Mouse (Mus musculus) neural tube, embryonic 14.5 days (tissue): ENCODE results near the gene Flt1. TPM values are rescaled to one million over a fixed set of nuclear protein-coding genes. Genes with fewer than 3 reads are reported as not detected.
"Not testable (repeated sequence)": the region's sequence is repeated elsewhere in the genome, so short reads cannot be mapped to it uniquely, and the experiment has no call there.

Experiments
- ATAC-seq: fragments of 200-750 bp; cut with Nextera tagmentation; 2 replicates; pipeline ENCODE4 v1.8.0; 2017; ENCODE audit warnings: low read depth, mild to moderate bottlenecking, moderate TSS enrichment, moderate library complexity
- H3K27ac ChIP-seq: fragments of 300-500 bp; sonication (generic); 2 replicates; pipeline ENCODE4 v1.5.1; 2014; ENCODE audit warnings: low read depth, mild to moderate bottlenecking, control low read depth, low read length, moderate library complexity, mixed read lengths
- H3K27me3 ChIP-seq: fragments of 300-500 bp; sonication (generic); 2 replicates; pipeline ENCODE4 v1.6.1; 2014; ENCODE audit warnings: low read length; ENCODE audit not compliant: control insufficient read depth, insufficient read depth
- H3K36me3 ChIP-seq: fragments of 300-500 bp; sonication (generic); 2 replicates; pipeline ENCODE4 v1.6.1; 2014; ENCODE audit warnings: low read length, mixed read lengths; ENCODE audit not compliant: control insufficient read depth, insufficient read depth
- H3K4me1 ChIP-seq: fragments of 300-500 bp; sonication (generic); 2 replicates; pipeline ENCODE4 v1.6.1; 2014; ENCODE audit warnings: low read length; ENCODE audit not compliant: control insufficient read depth, insufficient read depth
- H3K4me2 ChIP-seq: fragments of 300-500 bp; sonication (generic); 2 replicates; pipeline ENCODE4 v1.6.1; 2014; ENCODE audit warnings: mild to moderate bottlenecking, low read depth, low read length, control low read depth
- H3K4me3 ChIP-seq: fragments of 300-500 bp; sonication (generic); 2 replicates; pipeline ENCODE4 v1.5.1; 2014; ENCODE audit warnings: low read depth, low read length, control low read depth, mixed read lengths
- H3K9ac ChIP-seq: fragments of 300-500 bp; sonication (generic); replicated peaks from 2 replicates; pipeline ENCODE4 v1.6.1; 2014; ENCODE audit warnings: low read depth, mild to moderate bottlenecking, control low read depth, low read length, mixed read lengths
- H3K9me3 ChIP-seq: fragments of 300-500 bp; sonication (generic); 2 replicates; pipeline ENCODE4 v1.6.1; 2016; ENCODE audit warnings: low read length; ENCODE audit not compliant: control insufficient read depth
- WGBS: fragments of 180-500 bp; shearing (Covaris S2); extraction: QIAGEN DNeasy Blood & Tissue Kit; methylation state at CpG from one replicate; pipeline ENCODE4 v1.1.7; 2014; 5-methylcytosine and 5-hydroxymethylcytosine counted together
- polyA plus RNA-seq: library from polyadenylated mRNA; unstranded; fragments of >200 nt; fragmentation: Nextera tagmentation; extraction: Ambion mirVana; gene quantifications from 2 replicates; pipeline ENCODE4 v1.2.1, GENCODE M21; 2014

Gene Flt1
- polyA plus RNA-seq, 1 experiment from 2014 or later: 9.9 TPM

DNA sequence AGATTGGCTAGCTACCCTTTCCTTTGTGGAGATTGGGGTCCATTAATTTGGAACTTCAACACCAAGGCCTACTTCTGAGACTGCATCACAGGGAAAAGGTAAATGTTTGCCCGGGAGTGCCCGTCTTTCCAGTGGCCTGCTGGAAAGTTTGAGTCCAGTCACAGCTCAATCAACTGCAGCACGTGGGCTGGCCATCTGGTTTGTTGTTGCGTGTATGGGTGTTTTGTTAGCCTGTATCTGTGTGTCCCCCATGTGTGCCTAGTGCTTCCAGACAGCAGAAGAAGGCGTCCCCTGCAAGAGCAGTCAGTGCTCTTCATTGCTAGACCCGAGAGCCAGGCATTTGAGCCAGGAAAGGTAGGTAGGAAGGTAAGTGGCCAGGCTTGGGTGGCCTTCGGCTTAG is 160.4 kb downstream of the Flt1 start:
- Histone ChIP-seq H3K4me3 (no peak overlapping the region), H3K27me3 (no peaks in the 10 kb centered on the region), H3K9me3 (no peaks in the 10 kb centered on the region), H3K4me2 (no peak overlapping the region), H3K27ac (no peak overlapping the region), H3K9ac (no peak overlapping the region), H3K4me1 (no peaks in the 10 kb centered on the region), H3K36me3 (no peaks in the 10 kb centered on the region)
- 91% methylated on average over 7 of the region's 7 CpGs for WGBS
- ATAC-seq: no peak

DNA sequence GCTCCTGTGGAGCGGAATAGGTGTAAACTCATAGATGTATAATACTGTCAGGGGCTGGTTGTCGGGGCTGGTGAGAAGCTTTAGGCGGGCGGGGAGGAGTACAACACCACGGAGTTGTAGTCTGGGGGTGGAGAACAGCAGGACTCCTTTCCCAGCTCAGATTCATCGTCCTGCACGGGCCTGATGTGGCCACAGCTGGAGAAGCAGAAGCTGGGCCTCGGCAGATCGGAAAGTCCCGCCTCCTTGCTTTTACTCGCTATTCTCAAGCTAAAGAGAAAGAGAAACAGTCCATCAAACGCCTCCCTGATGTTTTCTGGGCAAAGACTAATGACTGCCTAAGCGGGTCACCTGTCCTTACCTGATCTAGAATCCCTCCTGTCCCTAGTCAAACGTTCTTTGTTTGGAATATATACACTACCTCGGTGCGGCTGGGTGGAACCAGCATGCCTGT is 161.6 kb downstream of the Flt1 start:
- 25% methylated on average over 16 of the region's 16 CpGs for WGBS
- Histone ChIP-seq H3K9me3 (no peaks in the 10 kb centered on the region), H3K27me3 (no peaks in the 10 kb centered on the region), H3K4me1 (no peaks in the 10 kb centered on the region), H3K9ac (0 out of 2 replicates have a peak overlapping the region, but pooled peaks have one; percentile 16), H3K4me2 (peak overlapping the region; percentile 20; the same call in 1 of the 2 replicates), H3K4me3 (no peak overlapping the region), H3K36me3 (no peaks in the 10 kb centered on the region), H3K27ac (no peak overlapping the region)
- no peak for ATAC-seq

DNA sequence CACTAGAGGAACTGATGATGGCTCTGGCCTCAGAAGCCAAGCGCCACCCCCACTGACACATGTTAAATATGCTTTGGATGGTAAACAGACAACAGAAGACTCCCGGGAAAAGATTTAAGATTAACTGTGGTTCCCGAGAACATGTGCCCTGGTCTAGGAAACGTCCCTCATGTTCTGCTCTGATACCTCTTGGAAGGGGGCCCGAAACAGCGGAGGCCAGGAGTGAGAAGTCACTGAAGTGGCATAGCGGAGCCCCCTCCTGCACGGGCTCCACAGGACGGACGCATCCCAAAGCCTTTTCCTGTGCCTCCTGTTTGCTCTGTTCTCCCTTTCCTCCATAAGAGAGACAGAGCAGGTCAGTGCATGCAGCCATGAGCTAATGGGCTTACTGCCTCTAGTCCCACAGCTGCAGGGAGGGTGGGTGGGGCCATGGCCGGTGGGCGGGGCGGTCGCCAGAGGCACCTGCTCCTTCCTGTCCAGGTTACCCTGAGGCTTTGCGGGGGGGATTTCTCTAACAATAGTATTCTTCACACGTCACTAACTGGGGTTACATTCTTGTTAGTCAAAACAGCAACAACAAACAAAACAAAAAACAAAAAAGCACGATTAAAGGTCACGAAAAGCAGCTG is 162.2 kb downstream of the Flt1 start:
- no peak overlapping the region for H3K27ac ChIP-seq

DNA sequence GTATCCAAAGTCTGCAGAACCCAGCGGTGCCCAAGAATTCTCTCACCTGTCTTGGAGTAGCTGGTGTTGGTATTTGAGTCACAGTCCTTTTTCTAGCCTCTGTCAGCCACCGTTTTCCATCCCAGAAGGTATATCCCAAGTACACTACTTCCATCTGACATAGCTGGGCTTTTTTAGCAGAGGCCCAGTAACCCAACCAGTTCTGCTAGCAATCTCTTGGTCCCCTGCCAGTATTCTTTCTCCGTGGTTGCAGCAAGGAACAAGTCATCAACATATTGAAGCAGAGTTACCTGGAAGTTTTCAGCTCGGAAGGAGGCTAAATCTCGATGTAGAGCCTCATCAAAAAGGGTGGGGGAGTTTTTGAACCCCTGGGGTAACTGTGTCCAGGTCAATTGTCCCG is 168.2 kb downstream of the Flt1 start:
- H3K9me3 ChIP-seq, H3K4me3 ChIP-seq, ATAC-seq, H3K9ac ChIP-seq, H3K4me1 ChIP-seq, H3K27me3 ChIP-seq, H3K36me3 ChIP-seq, H3K27ac ChIP-seq, H3K4me2 ChIP-seq: not testable (repeated sequence)
- 82% methylated on average over 5 of the region's 6 CpGs for WGBS

More for the DNA sequence above, 162.2 kb downstream of the Flt1 start:
- 45% methylated on average over 18 of the region's 18 CpGs for WGBS
- Histone ChIP-seq H3K9ac (0 out of 2 replicates have a peak overlapping the region, but pooled peaks have one; percentile 16), H3K36me3 (no peaks in the 10 kb centered on the region), H3K4me2 (peak overlapping the region; percentile 20; the same call in 1 of the 2 replicates), H3K9me3 (no peaks in the 10 kb centered on the region), H3K27me3 (no peaks in the 10 kb centered on the region), H3K4me3 (no peak overlapping the region), H3K4me1 (no peaks in the 10 kb centered on the region)
- peak; percentile 28; the same call in 1 of the 2 replicates for ATAC-seq

DNA sequence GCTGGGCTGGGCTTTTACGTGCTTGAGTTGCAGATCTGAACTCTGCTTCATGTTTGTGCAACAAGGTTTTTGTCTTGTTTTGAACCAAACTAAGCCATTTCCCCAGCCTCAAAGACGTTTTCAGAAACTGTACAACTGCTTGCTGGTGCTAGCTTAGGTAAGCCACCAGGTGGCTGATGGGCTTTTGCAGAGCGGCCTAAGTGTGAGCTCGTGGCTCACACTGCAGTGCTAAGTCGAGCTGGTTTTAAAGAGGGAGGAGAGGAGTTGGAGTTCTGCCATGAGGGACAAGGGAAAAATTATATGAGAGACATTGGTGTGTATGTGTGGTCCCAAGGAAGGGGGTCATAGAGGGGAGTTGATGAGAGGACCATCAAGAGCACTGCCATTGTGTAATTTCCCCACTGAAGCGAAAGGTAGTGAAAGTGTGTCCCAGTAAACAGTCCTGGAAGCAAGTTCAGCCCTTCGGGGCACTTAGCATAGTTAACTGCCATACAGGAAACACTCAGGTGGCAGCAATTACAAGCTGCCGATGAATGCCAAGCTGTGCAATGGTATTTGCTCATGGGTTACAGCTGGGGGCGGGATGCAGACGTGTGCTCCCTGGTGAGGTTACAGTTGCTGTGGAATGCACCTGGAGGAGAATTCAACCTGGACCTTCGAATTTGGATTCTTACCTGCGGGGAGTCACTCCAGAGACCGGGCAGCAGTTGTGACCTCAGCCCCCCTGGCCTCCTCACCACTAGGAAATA is 173.8 kb downstream of the Flt1 start:
- no peaks in the 10 kb centered on the region for H3K9me3 ChIP-seq
- no peak overlapping the region for H3K4me3 ChIP-seq
- no peak overlapping the region for H3K4me2 ChIP-seq
- H3K36me3 ChIP-seq: peaks cover 11% of the 10 kb centered on the region
- H3K27ac ChIP-seq: no peak overlapping the region
- ATAC-seq: no peak
- no peaks in the 10 kb centered on the region for H3K4me1 ChIP-seq
- 81% methylated on average over 13 of the region's 13 CpGs for WGBS
- no peaks in the 10 kb centered on the region for H3K27me3 ChIP-seq
- no peak overlapping the region for H3K9ac ChIP-seq

DNA sequence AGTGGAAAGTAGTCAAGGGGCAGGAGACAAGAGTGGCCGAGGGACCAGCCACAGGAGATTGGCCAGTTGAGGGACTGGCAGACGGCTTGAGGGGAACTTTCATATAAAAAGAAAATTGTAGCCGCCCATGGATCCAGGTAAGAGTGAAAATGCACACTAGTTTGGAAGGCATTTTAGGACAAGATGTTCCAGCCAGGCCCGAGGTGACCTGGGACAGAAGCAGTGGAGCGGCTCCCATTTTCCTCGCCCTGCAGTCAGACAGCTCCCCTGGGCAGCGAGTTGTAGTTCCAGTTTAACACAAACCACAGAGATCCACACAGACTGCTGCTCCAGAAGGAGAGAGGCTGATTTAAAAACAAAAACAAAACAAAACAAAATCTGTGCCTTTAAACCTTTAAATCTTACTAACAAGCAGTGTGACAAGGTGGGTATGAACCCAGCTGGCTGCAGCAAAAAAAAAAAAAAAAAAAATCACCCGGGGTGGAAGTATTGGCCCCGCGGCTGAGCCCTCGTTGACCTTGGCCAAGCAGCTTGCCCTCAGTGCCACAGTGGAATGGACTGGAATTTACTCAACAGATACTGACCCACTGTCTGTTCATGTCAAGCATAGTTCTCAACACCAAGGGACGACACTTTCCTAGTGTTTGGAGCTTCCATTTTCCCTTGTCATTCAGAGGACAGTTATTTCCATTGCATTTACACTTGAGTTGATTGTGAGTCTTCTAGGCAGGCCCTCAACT is 176.6 kb downstream of the Flt1 start:
- Histone ChIP-seq H3K27me3 (no peaks in the 10 kb centered on the region), H3K9ac (no peak overlapping the region), H3K27ac (no peak overlapping the region), H3K36me3 (peaks cover 20% of the 10 kb centered on the region), H3K4me1 (no peaks in the 10 kb centered on the region), H3K9me3 (no peaks in the 10 kb centered on the region), H3K4me3 (no peak overlapping the region), H3K4me2 (no peak overlapping the region)
- ATAC-seq: no peak
- WGBS: 92% methylated on average over 12 of the region's 12 CpGs

DNA sequence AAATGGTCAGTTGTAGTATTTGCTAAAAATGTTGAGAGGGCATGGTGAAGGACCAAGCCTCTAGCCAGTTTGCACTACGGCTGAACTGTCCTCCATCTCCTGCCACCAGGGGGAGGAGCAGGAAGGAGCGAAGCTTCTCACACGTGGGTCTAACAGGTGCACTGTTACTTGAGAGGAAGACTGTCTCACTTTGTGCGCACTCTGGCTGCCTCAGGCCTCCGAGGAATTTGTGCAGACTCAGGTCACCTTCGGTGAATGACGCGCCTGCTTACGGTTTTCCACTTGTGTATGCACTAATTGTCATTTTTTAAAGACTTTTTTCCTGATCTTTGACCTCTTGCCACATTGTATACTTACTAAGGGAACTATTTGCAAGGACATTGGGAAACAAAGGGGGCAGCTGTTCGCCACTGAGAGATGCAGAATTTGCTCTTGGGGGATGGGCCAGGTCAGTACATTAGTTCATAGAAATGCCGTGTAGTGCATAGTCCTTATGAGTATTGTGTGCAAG is 180.0 kb downstream of the Flt1 start:
- no peaks in the 10 kb centered on the region for H3K27me3 ChIP-seq
- H3K27ac ChIP-seq: no peak overlapping the region
- no peak overlapping the region for H3K4me2 ChIP-seq
- no peaks in the 10 kb centered on the region for H3K9me3 ChIP-seq
- H3K4me3 ChIP-seq: no peak overlapping the region
- 70% methylated on average over 11 of the region's 11 CpGs for WGBS
- ATAC-seq: no peak
- no peaks in the 10 kb centered on the region for H3K4me1 ChIP-seq
- no peak overlapping the region for H3K9ac ChIP-seq
- H3K36me3 ChIP-seq: peaks cover 34% of the 10 kb centered on the region

DNA sequence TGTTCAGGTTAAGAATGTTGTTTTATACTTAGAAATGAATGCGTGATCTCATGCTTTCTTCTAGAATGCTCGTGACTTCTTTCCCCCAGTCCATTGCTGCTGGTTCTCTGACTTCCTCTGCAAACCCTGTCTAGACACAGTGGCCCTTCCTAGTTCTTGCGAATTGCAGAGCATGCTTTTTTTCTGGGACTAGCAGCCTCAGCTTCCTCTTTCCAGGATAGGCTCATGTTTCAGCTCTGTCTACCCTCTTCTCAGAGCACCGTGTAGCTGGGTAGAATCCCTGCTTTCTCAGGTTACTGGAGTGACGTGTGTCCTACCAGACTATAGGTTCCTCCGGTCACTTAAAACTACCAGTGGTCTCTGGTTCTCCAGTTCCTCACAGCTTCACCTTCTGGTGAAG is 183.5 kb downstream of the Flt1 start:
- H3K36me3 ChIP-seq: peaks cover 39% of the 10 kb centered on the region
- H3K4me3 ChIP-seq: no peak overlapping the region
- H3K4me1 ChIP-seq: no peaks in the 10 kb centered on the region
- H3K9ac ChIP-seq: no peak overlapping the region
- no peak overlapping the region for H3K4me2 ChIP-seq
- ATAC-seq: no peak
- no peaks in the 10 kb centered on the region for H3K9me3 ChIP-seq
- H3K27ac ChIP-seq: no peak overlapping the region
- 93% methylated on average over 6 of the region's 6 CpGs for WGBS
- H3K27me3 ChIP-seq: no peaks in the 10 kb centered on the region
